Mouse (Mus musculus): ENCODE data around the gene Clec12a. TPM values are rescaled to one million over a fixed set of nuclear protein-coding genes. Genes with fewer than 3 reads are reported as not detected.
"Not testable (repeated sequence)": the region's sequence is repeated elsewhere in the genome, so short reads cannot be mapped to it uniquely, and the experiment has no call there.

The Clec12a gene
- total RNA-seq (2014; rRNA removed; ENCODE audit: low replicate concordance) (not detected in 2 replicates), polyA plus RNA-seq (2015; fragmentation: Nextera tagmentation; extraction: Ambion mirVana) (0.36 and 0.37 TPM in 2 replicates)

- H3K9me3 ChIP-seq (replicated peaks; ENCODE audit: control insufficient read depth, low read length); H3K4me3 ChIP-seq (ENCODE audit: low read depth, low read length); H3K27ac ChIP-seq (ENCODE audit: low read depth); ATAC-seq (ENCODE audit: insufficient read depth, low read depth); H3K36me3 ChIP-seq (replicated peaks; ENCODE audit: control insufficient read depth, insufficient read depth, low read length); H3K9ac ChIP-seq (replicated peaks; ENCODE audit: low read depth, low read length); DNase-seq (ENCODE audit: low spot score); H3K27me3 ChIP-seq (ENCODE audit: control insufficient read depth, insufficient read depth, low read length); H3K4me2 ChIP-seq (ENCODE audit: low read depth, low read length); H3K4me1 ChIP-seq (ENCODE audit: control insufficient read depth, insufficient read depth): not testable (repeated sequence)
- WGBS, result 66% methylated on average over 4 of the region's 4 CpGs
Measured at GRCm38 (mm10) chr6:129342391-129342790, at the start of gene Clec12a. Gene Clec12a (plus strand): TSS chr6:129342691.

GRCm38 (mm10) chr6:129304180-129304579, 38.3 kb upstream of the Clec12a start:
- H3K27ac ChIP-seq (ENCODE audit: low read depth), result no peak overlapping the region
- H3K4me1 ChIP-seq (ENCODE audit: control insufficient read depth, insufficient read depth), result no peaks in the 10 kb centered on the region
- H3K4me2 ChIP-seq (ENCODE audit: low read depth, low read length), result no peak overlapping the region
- DNase-seq (ENCODE audit: low spot score), result no peak
- 44% methylated on average over 1 of the region's 1 CpGs for WGBS
- ATAC-seq (ENCODE audit: insufficient read depth, low read depth), result no peak
- no peak overlapping the region for H3K4me3 ChIP-seq (ENCODE audit: low read depth, low read length)
- no peaks in the 10 kb centered on the region for H3K36me3 ChIP-seq (replicated peaks; ENCODE audit: control insufficient read depth, insufficient read depth, low read length)
- TF ChIP-seq CTCF (IDR thresholded peaks at IDR 0.05; ENCODE audit: low read depth), result no peak
- TF ChIP-seq EP300 (IDR thresholded peaks at IDR 0.05; ENCODE audit: low read depth), result no peak
- no peak overlapping the region for H3K9ac ChIP-seq (replicated peaks; ENCODE audit: low read depth, low read length)
- no peaks in the 10 kb centered on the region for H3K27me3 ChIP-seq (ENCODE audit: control insufficient read depth, insufficient read depth, low read length)
- H3K9me3 ChIP-seq (replicated peaks; ENCODE audit: control insufficient read depth, low read length), result no peaks in the 10 kb centered on the region

DNA sequence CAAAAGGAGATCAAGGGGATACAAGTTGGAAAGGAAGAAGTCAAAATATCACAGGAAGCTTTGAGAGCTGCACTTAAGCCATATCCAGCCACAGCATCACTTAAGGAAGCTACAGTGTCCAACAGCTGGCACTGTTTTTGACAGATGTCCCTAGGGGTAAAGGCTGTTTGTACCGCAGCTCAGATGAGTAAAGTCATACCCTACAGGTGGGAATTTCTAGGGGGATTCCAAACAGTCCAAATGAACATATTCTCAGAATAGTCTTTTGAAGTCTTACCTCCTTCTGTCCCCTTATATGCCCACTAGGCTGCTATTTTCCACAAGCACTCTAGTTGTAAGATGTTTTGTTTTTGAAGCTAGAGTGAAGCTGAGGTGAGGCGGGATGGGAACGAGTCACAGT, 30.0 kb upstream of the Clec12a start:
- Histone ChIP-seq H3K27ac (ENCODE audit: low read depth) (no peak overlapping the region), H3K36me3 (replicated peaks; ENCODE audit: control insufficient read depth, insufficient read depth, low read length) (no peaks in the 10 kb centered on the region), H3K9ac (replicated peaks; ENCODE audit: low read depth, low read length) (no peak overlapping the region), H3K4me1 (ENCODE audit: control insufficient read depth, insufficient read depth) (no peaks in the 10 kb centered on the region), H3K4me2 (ENCODE audit: low read depth, low read length) (no peak overlapping the region), H3K9me3 (replicated peaks; ENCODE audit: control insufficient read depth, low read length) (no peaks in the 10 kb centered on the region), H3K27me3 (ENCODE audit: control insufficient read depth, insufficient read depth, low read length) (no peaks in the 10 kb centered on the region), H3K4me3 (ENCODE audit: low read depth, low read length) (no peak overlapping the region)
- no peak for TF ChIP-seq CTCF (IDR thresholded peaks at IDR 0.05; ENCODE audit: low read depth)
- no peak for TF ChIP-seq EP300 (IDR thresholded peaks at IDR 0.05; ENCODE audit: low read depth)
- ATAC-seq (ENCODE audit: insufficient read depth, low read depth) (no peak), DNase-seq (ENCODE audit: low spot score) (no peak)
- WGBS, result 73% methylated on average over 3 of the region's 3 CpGs

DNA sequence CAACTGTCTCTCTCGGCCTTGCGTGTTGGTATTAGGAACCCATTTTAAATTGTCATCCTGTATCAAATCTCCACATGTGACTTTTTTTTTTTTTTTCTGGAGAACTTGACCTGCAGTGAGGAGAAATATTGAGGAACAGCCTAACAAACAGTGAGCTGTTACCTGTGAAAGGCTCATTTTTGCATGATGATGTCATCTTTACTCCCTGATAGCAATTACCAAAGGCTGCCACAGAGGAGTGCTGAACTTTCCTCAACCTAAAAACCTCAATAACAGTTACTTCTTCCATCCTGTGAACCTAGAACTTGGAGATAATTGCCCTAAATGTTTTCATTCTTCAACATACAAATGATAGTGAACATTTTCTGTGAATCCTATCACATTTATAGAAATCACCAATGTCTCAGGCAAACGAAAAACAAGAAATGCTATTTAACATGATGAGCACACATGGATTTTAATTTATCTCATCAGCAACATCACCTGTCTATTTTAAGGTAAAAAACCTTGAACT, 27.8 kb upstream of the Clec12a start:
- no peak for DNase-seq (ENCODE audit: low spot score)
- 80% methylated on average over 3 of the region's 3 CpGs for WGBS
- TF ChIP-seq EP300 (IDR thresholded peaks at IDR 0.05; ENCODE audit: low read depth) (no peak), CTCF (IDR thresholded peaks at IDR 0.05; ENCODE audit: low read depth) (no peak)
- Histone ChIP-seq H3K9me3 (replicated peaks; ENCODE audit: control insufficient read depth, low read length) (no peaks in the 10 kb centered on the region), H3K27ac (ENCODE audit: low read depth) (no peak overlapping the region), H3K4me2 (ENCODE audit: low read depth, low read length) (no peak overlapping the region), H3K27me3 (ENCODE audit: control insufficient read depth, insufficient read depth, low read length) (no peaks in the 10 kb centered on the region), H3K36me3 (replicated peaks; ENCODE audit: control insufficient read depth, insufficient read depth, low read length) (no peaks in the 10 kb centered on the region), H3K4me3 (ENCODE audit: low read depth, low read length) (no peak overlapping the region), H3K9ac (replicated peaks; ENCODE audit: low read depth, low read length) (no peak overlapping the region), H3K4me1 (ENCODE audit: control insufficient read depth, insufficient read depth) (no peaks in the 10 kb centered on the region)
- ATAC-seq (ENCODE audit: insufficient read depth, low read depth), result no peak

DNA sequence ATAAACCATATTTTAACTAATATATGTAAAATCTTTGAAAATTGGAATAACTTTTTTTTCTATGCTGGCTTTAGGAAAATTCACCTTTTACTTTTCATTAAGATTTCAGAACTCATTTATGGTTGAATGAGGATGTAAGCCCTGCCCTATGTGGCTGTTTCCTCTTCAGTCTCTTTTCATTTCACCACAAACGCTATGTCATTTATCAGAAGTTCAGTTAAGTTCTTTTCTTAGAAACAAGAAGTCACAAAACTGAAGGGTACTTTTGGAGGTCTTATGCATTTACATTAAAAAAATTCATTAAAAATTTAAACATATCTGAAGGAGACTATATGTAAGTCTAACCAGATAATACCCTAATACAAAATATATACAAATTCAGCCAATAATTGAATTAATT, 26.8 kb upstream of the Clec12a start:
- Histone ChIP-seq H3K36me3 (replicated peaks; ENCODE audit: control insufficient read depth, insufficient read depth, low read length) (no peaks in the 10 kb centered on the region), H3K4me3 (ENCODE audit: low read depth, low read length) (no peak overlapping the region), H3K27me3 (ENCODE audit: control insufficient read depth, insufficient read depth, low read length) (no peaks in the 10 kb centered on the region), H3K4me1 (ENCODE audit: control insufficient read depth, insufficient read depth) (no peaks in the 10 kb centered on the region), H3K27ac (ENCODE audit: low read depth) (no peak overlapping the region), H3K9ac (replicated peaks; ENCODE audit: low read depth, low read length) (no peak overlapping the region), H3K9me3 (replicated peaks; ENCODE audit: control insufficient read depth, low read length) (no peaks in the 10 kb centered on the region), H3K4me2 (ENCODE audit: low read depth, low read length) (no peak overlapping the region)
- WGBS, result 57% methylated on average over 1 of the region's 1 CpGs
- TF ChIP-seq EP300 (IDR thresholded peaks at IDR 0.05; ENCODE audit: low read depth) (no peak), CTCF (IDR thresholded peaks at IDR 0.05; ENCODE audit: low read depth) (no peak)
- ATAC-seq (ENCODE audit: insufficient read depth, low read depth) (no peak), DNase-seq (ENCODE audit: low spot score) (no peak)

DNA sequence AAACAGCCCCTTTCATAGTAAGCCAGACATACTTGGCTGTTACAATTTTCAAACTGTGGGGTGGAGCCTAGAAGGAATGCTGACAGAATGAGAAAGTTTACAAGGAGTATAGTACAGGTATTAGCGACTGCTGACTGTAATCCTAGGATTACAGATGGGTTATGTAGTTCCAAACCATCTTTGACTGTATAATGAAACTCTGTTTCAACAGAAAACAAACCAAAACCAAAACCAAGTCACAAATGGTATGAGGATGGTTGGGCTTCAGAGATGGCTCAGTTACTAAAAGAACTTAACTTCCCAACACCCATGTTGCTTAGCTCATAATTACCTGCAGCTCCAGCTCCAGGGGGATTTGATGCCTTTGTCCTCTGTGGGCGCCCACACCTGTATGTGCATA, 26.0 kb upstream of the Clec12a start:
- WGBS, result 63% methylated on average over 2 of the region's 2 CpGs
- Histone ChIP-seq H3K36me3 (replicated peaks; ENCODE audit: control insufficient read depth, insufficient read depth, low read length) (no peaks in the 10 kb centered on the region), H3K9ac (replicated peaks; ENCODE audit: low read depth, low read length) (no peak overlapping the region), H3K4me1 (ENCODE audit: control insufficient read depth, insufficient read depth) (no peaks in the 10 kb centered on the region), H3K27ac (ENCODE audit: low read depth) (no peak overlapping the region), H3K4me2 (ENCODE audit: low read depth, low read length) (no peak overlapping the region), H3K9me3 (replicated peaks; ENCODE audit: control insufficient read depth, low read length) (no peaks in the 10 kb centered on the region), H3K27me3 (ENCODE audit: control insufficient read depth, insufficient read depth, low read length) (no peaks in the 10 kb centered on the region), H3K4me3 (ENCODE audit: low read depth, low read length) (no peak overlapping the region)
- TF ChIP-seq EP300 (IDR thresholded peaks at IDR 0.05; ENCODE audit: low read depth), result no peak
- no peak for TF ChIP-seq CTCF (IDR thresholded peaks at IDR 0.05; ENCODE audit: low read depth)
- ATAC-seq (ENCODE audit: insufficient read depth, low read depth) (no peak), DNase-seq (ENCODE audit: low spot score) (no peak)
